Mouse (Mus musculus) pancreas, adult 10 weeks (tissue): ENCODE data around the gene Ttbk2. TPM values are rescaled to one million over a fixed set of nuclear protein-coding genes. Genes with fewer than 3 reads are reported as not detected.

Experiments
- polyA plus RNA-seq: library from polyadenylated mRNA; stranded (reverse); fragments of 350-450 nt; fragmentation: Illumina TruSeq; extraction: RNeasy Lipid Tissue Mini Kit (QIAGEN cat#74804); gene quantifications from one replicate; pipeline ENCODE4 v1.2.3, GENCODE M21; 2015; ENCODE audit warnings: low read depth, low replicate concordance; ENCODE audit not compliant: insufficient read depth

Gene Ttbk2
- 1.2 TPM for polyA plus RNA-seq

DNA sequence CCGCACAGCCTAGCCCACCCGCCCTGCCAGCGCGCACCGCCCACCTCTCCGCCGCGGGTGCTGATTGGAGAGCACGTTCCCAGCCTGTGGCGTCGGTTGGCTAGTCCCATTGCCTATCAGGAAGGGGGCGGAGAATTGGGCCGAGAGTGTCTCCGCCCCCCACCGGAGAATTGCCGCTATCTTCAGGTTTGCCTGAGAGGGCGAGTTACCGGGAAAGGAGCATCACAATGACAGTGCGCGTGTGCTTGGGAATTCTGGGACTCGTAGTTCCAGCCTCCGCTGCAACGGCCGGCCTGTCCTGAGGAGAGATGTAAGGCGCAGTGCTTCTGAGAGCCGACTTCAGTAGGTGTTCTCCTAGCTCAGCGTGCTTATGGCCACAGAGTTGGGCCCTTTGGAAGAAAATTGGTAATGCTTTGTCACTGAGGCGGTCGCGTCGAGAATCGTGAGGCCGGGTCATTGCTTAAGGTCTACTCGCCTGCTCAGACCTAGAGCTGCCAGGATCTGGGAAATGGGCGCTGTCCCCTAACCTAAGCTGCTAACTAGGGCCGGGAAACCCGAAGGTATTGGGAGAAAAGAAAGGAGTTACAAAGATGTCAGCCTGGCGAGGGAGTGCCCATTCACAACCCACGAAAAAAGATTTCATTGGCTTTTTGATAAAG lies at the start of gene Ttbk2:
Gene Ttbk2, minus strand, starts transcription at position 181 of the 659 bp plus-strand sequence.

DNA sequence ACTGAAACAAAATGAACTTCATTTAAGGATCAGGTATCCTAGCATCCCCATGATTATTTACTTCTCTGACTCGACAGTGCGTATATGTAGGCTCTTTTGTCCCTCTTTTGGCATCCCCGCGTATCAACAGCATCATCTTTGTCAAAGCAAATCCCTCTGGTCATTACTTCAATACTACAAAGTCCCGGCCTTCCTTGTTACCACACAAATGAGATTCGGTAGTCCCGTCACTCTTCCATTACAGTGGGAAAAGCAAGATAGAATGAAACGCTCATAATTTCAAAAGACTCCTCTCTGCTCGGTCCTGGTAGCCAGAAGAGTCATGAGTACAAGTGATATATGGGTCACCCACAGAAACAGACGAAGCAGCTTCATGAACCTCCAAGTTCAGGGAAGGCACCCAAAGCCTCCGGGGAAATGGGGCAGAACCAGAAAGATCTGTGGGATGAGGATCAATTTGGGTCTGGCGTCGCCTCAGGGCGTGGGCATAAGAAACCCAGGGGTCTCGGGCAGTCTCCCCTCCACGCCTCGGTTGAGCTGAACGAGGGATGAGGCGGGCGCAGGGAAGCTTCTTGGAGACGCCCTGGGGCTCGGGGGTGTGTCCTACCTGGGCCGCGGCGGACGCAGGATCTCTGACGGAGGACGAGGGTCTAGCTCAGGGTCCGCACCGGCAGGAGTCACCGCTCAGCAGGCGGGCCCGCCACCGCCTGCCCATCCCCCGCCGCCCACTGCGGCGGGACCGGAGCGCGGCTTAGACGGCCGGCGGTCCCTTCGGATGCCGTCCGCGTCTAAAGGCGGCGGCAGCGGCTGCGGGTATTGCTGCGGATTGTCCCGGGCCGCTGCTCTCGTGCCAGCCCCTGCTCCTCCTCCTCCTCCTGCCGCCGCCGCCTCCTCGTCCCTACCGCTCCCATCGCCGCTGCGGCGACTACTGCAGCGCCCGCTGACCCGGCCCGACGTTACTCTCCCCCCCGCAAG lies 668 bp downstream of the Ttbk2 start, which contains the start of gene Cdan1:
Gene Cdan1, minus strand, starts transcription at position 680 of the 975 bp plus-strand sequence.

Other genes with a start within 250 kb of the Ttbk2 start
- 2.6 TPM for gene Haus2, start 241.2 kb downstream of the Ttbk2 start, polyA plus RNA-seq
- gene Lrrc57, start 241.1 kb downstream of the Ttbk2 start, polyA plus RNA-seq = 3.5 TPM
- gene Stard9, start 221.5 kb downstream of the Ttbk2 start, polyA plus RNA-seq = 7.3 TPM
- 1.1 TPM for gene Cdan1, start 476 bp downstream of the Ttbk2 start, polyA plus RNA-seq
- gene Ubr1, start 120.1 kb upstream of the Ttbk2 start, polyA plus RNA-seq = 9.2 TPM
- 3.8 TPM for gene Tmem62, start 126.4 kb upstream of the Ttbk2 start, polyA plus RNA-seq
- 10.7 TPM for gene Ccndbp1, start 157.8 kb upstream of the Ttbk2 start, polyA plus RNA-seq
- not detected for gene Epb42, start 186.5 kb upstream of the Ttbk2 start, polyA plus RNA-seq
- gene Tgm5, start 235.2 kb upstream of the Ttbk2 start, polyA plus RNA-seq = not detected